Mouse (Mus musculus) C2C12 (cell line): ENCODE data around the gene Sfmbt2. TPM values are rescaled to one million over a fixed set of nuclear protein-coding genes. Genes with fewer than 3 reads are reported as not detected.

Experiments
- H3K27me3 ChIP-seq: one replicate; pipeline ENCODE4 v1.6.1; 2011; ENCODE audit not compliant: control insufficient read depth, insufficient read depth, insufficient read length
- H3K36me3 ChIP-seq: one replicate; pipeline ENCODE4 v1.6.1; 2011; ENCODE audit not compliant: control insufficient read depth, insufficient read depth
- H3K4me3 ChIP-seq: one replicate; pipeline ENCODE4 v1.5.1; 2011; ENCODE audit warnings: mild to moderate bottlenecking, control low read depth; ENCODE audit not compliant: poor library complexity, insufficient read depth, severe bottlenecking
- H3K79me2 ChIP-seq: one replicate; pipeline ENCODE4 v1.6.1; 2011; ENCODE audit not compliant: control insufficient read depth, insufficient read depth
- H3K79me3 ChIP-seq: one replicate; pipeline ENCODE4 v1.6.1; 2011; ENCODE audit warnings: low read depth, control low read depth
- H3ac ChIP-seq: one replicate; pipeline ENCODE3; 2011; ENCODE audit warnings: low read depth; ENCODE audit not compliant: control insufficient read depth, insufficient read length
- CEBPB ChIP-seq: IDR thresholded peaks from one replicate; pipeline ENCODE4 v1.6.1; 2011; ENCODE audit warnings: low read depth, mild to moderate bottlenecking, control low read depth, moderate library complexity
- CTCF ChIP-seq: IDR thresholded peaks from one replicate; pipeline ENCODE4 v1.5.1; 2011; ENCODE audit not compliant: control insufficient read depth, insufficient read depth, insufficient read length
- FOSL1 ChIP-seq: IDR thresholded peaks from one replicate; pipeline ENCODE4 v1.8.0; 2011; ENCODE audit warnings: mild to moderate bottlenecking, low read length; ENCODE audit not compliant: poor library complexity, insufficient read depth, severe bottlenecking
- MAX ChIP-seq: IDR thresholded peaks from one replicate; pipeline ENCODE4 v1.6.1; 2011; ENCODE audit warnings: mild to moderate bottlenecking, control low read depth
- MYOD1 ChIP-seq: IDR thresholded peaks from one replicate; pipeline ENCODE4 v1.6.1; 2011; ENCODE audit warnings: low read depth; ENCODE audit not compliant: control insufficient read depth, insufficient read length
- MYOG ChIP-seq: IDR thresholded peaks from one replicate; pipeline ENCODE4 v1.6.1; 2011; ENCODE audit not compliant: control insufficient read depth, insufficient read length; ENCODE audit errors: extremely low read depth
- USF1 ChIP-seq: IDR thresholded peaks from one replicate; pipeline ENCODE4 v1.6.1; 2011; ENCODE audit warnings: low read depth, mild to moderate bottlenecking, control low read depth, moderate library complexity
- polyA plus RNA-seq: library from polyadenylated mRNA; unstranded; fragments of >200 nt; fragmentation: generic; extraction: Trizol; gene quantifications from one replicate; pipeline ENCODE4 v1.2.1, GENCODE M21; 2012; ENCODE audit warnings: missing spikeins

Sfmbt2 gene
- polyA plus RNA-seq, 1 experiment: 0.11 TPM

DNA sequence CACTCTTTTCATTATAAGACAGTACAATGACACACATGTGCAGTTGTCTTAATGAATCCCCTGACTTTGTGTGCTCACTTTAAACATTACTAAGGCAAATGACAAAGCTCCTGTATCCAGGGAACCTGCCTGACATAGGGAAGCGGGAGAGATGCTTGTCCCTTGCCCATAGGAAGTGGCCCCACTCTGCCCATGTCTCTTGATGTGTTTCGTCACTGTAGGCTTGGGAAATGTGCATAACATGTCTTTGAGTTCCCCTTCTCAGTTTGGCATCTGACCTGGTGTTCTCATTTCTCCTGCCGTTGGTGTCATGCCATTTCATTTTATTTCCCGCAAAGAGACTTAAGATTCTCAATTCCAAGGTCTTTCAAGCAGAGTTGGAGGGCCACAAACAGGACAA is 202.0 kb downstream of the Sfmbt2 start:
- Histone ChIP-seq H3K79me2 (no peaks in the 10 kb centered on the region), H3ac (no peak overlapping the region), H3K36me3 (no peaks in the 10 kb centered on the region), H3K27me3 (no peaks in the 10 kb centered on the region), H3K79me3 (no peaks in the 10 kb centered on the region), H3K4me3 (no peak overlapping the region)
- TF ChIP-seq USF1 (no peak), MYOG (no peak), MYOD1 (no peak), FOSL1 (no peak)

DNA sequence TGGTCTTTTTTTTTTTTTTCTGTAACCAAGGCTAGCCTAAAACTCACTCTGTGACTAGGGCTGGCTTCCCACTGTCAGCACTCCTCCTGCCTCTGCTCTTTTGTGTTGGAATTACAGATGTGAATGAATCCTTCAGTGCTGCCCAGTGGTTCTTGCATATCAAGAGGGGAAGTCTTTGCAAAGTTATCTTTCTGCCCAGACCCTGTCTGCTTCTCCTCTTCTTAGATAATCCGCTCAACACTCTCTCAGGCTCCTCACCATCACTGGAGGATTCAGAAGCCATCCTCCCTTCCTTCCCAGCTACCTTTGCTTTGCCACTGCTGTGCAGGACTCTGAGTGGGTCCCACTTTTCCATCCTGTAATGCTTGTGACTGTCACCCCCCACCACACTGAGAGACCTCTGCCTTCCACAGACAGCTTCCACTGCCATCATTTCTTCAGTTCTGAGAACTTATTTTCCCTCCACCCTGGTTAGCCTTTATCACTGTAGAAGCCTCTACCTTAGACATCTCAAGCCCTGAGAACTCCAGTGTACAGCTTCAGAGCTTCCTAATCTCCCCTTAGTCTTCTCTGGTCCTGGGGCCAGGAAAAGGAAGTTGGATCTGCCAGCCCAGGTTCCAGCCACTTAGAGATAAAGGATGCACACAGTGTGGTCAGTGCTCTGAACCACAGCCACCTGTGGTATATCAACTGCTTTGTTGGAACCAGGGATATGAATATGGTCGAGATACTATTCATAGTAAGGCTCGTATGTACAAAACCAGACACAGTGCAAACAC is 205.8 kb downstream of the Sfmbt2 start:
- H3K79me3 ChIP-seq: no peaks in the 10 kb centered on the region
- H3K79me2 ChIP-seq: no peaks in the 10 kb centered on the region
- H3K36me3 ChIP-seq: no peaks in the 10 kb centered on the region
- TF ChIP-seq CEBPB (no peak), CTCF (no peak), FOSL1 (no peak), MYOG (no peak), MYOD1 (no peak)
- H3K27me3 ChIP-seq: no peaks in the 10 kb centered on the region
- no peak overlapping the region for H3ac ChIP-seq
- H3K4me3 ChIP-seq: no peak overlapping the region

DNA sequence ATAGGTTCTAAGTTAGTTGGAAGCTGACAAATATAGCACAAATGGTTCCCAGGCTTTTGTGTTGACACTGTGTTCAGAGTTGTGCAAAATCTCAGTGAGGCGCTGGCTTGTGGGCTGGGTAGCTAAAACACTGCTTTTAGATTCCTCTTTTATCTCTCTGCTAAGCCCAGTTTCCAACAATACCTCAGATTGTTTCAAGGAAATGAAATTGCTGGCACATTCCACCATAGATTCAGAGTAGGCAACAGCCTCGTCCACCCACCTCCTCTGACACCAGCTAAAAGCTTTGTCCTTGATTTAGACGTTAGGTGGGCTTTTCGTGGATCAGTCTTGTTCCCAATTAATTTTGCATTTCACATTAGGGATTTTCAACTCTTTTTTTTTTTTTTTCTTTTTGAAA is 212.4 kb downstream of the Sfmbt2 start:
- TF ChIP-seq USF1: no peak
- no peak for TF ChIP-seq CTCF
- no peak for TF ChIP-seq MYOG
- TF ChIP-seq MYOD1: no peak
- no peak for TF ChIP-seq MAX
- TF ChIP-seq CEBPB: no peak
- no peak for TF ChIP-seq FOSL1
- no peaks in the 10 kb centered on the region for H3K79me3 ChIP-seq
- H3K4me3 ChIP-seq: no peak overlapping the region
- no peak overlapping the region for H3ac ChIP-seq
- H3K27me3 ChIP-seq: no peaks in the 10 kb centered on the region
- H3K79me2 ChIP-seq: no peaks in the 10 kb centered on the region
- no peaks in the 10 kb centered on the region for H3K36me3 ChIP-seq

DNA sequence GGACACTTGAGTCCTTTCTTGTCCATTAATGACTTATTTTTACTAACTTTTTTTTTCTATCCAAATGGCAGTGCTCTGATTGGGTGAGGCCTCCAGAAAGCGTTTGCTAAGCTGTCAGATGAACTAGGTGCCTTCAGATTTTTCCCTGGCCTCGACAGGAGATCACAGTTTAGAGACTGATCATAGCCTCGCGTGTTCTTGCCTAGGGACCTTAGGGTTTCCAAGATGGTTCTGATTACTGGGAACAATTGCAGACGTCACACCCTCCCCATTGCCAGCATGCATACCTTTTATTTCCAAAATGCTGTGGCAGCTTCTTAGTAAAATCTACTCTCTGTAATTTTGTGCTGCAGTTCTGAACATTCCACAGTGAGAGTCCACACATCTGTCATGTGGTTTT is 212.8 kb downstream of the Sfmbt2 start:
- no peaks in the 10 kb centered on the region for H3K27me3 ChIP-seq
- H3K79me3 ChIP-seq: no peaks in the 10 kb centered on the region
- H3K79me2 ChIP-seq: no peaks in the 10 kb centered on the region
- no peak overlapping the region for H3K4me3 ChIP-seq
- no peak overlapping the region for H3ac ChIP-seq
- no peak for TF ChIP-seq FOSL1
- no peak for TF ChIP-seq MYOD1
- TF ChIP-seq USF1: no peak
- TF ChIP-seq MYOG: no peak
- TF ChIP-seq CTCF: no peak
- no peak for TF ChIP-seq CEBPB
- TF ChIP-seq MAX: no peak
- no peaks in the 10 kb centered on the region for H3K36me3 ChIP-seq

DNA sequence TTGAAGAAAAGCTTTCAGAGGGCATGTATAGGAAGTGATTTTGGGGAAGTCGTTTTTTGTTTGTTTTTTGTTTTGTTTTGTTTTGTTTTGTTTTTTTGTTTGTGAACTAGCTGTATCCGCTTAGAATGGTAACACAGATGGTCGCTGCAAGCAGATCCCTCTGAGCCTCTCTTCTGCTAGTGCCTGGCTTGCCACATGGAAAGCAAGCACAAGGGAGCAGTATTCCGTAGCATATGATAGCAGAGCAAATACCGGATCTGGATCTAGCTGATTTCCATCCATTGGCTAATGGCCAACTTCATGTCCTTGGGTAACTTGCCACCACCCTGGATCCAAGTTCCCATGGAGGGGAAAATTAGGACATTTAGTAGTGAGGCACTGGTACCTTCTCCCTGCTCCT is 221.0 kb downstream of the Sfmbt2 start:
- Histone ChIP-seq H3K79me2 (no peaks in the 10 kb centered on the region), H3K79me3 (no peaks in the 10 kb centered on the region), H3K4me3 (no peak overlapping the region), H3ac (no peak overlapping the region), H3K36me3 (no peaks in the 10 kb centered on the region), H3K27me3 (no peaks in the 10 kb centered on the region)
- TF ChIP-seq FOSL1: no peak
- no peak for TF ChIP-seq CEBPB
- TF ChIP-seq MYOG: no peak
- no peak for TF ChIP-seq MYOD1
- no peak for TF ChIP-seq CTCF
- TF ChIP-seq MAX: no peak
- no peak for TF ChIP-seq USF1

DNA sequence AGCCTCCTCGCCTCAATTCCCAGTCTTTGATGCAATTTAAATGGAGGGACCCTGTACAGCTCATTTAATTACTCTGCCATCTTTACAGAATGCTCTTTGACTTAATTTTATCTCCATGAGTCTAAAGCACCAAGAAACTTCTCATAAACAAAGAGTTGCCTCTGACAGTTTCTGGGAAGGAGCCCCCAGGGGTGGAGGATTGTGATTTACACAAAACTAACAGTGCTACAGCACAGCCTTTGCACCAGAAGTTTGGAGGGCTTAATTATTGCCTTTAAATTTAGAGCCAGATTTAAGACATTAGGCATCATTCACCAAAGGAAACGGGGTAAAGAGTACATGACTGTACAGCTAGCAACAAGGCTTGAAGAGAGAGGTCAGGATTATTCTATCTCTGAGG is 245.2 kb downstream of the Sfmbt2 start:
- Histone ChIP-seq H3K79me3 (no peaks in the 10 kb centered on the region), H3K4me3 (no peak overlapping the region), H3ac (no peak overlapping the region), H3K79me2 (no peaks in the 10 kb centered on the region), H3K36me3 (no peaks in the 10 kb centered on the region), H3K27me3 (no peaks in the 10 kb centered on the region)
- TF ChIP-seq CEBPB (no peak), MAX (no peak), USF1 (no peak), FOSL1 (no peak), MYOD1 (no peak), MYOG (no peak), CTCF (no peak)
